Mouse (Mus musculus) cerebellum, adult 2 months (tissue): ENCODE results near the gene Cpne1.

Source experiments
- CTCF ChIP-seq: fragments of 200-500 bp; IDR thresholded peaks from 2 replicates; pipeline ENCODE4 v1.5.1; 2011; ENCODE audit warnings: low read depth, mild to moderate bottlenecking, control low read depth, low read length, moderate library complexity, borderline replicate concordance; ENCODE audit not compliant: insufficient read depth
- POLR2A ChIP-seq: fragments of 200-500 bp; IDR thresholded peaks from 2 replicates; pipeline ENCODE4 v1.6.1; 2011; ENCODE audit warnings: low read length, control low read depth, borderline replicate concordance; ENCODE audit not compliant: insufficient read depth

- TF ChIP-seq CTCF, result no peak
- TF ChIP-seq POLR2A, result no peak
Observed at GRCm38 (mm10) chr2:156142820-156143219, 31.1 kb upstream of the Cpne1 start.
